Mouse (Mus musculus) 3T3-L1 (cell line): Measurements from ENCODE around the gene Crct1.

Experiments used
- DNase-seq: peaks from one replicate; pipeline ENCODE4 v3.0.0-alpha.2; 2015; ENCODE audit warnings: low read depth, low spot score

Gene Crct1

DNA sequence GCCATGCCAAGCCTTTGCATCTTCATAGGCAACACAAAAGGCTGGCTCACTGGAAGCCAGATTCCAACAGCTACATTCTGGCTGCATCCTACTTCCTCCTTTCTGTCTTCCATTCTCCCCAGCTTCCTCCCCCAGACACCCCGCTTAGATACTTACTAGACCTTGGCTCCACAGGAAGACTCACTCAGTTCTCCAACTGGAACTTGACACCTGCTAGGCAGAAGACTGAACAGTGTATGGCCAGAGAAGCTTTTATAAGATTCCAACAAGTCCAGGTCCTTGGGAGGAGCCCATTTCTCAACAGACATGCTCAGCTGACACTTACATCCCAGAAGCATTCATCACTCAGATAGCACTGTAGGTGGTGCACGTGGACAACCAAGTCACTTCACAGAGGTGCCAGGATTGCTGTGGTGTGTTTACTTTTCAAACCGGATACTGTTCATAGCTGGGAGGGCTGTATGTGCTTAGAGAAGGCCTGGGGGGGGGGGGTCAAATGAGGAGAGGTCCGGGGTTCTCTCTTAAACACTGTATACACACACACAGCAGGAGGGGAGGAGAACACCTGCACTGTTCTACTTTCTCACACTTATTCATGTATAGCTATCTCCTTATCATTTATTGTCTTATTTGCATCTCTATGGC, at the start of gene Crct1:
Crct1 (minus strand) TSS at position 228 of the 645 bp plus-strand sequence.
- DNase-seq, result no peak

DNA sequence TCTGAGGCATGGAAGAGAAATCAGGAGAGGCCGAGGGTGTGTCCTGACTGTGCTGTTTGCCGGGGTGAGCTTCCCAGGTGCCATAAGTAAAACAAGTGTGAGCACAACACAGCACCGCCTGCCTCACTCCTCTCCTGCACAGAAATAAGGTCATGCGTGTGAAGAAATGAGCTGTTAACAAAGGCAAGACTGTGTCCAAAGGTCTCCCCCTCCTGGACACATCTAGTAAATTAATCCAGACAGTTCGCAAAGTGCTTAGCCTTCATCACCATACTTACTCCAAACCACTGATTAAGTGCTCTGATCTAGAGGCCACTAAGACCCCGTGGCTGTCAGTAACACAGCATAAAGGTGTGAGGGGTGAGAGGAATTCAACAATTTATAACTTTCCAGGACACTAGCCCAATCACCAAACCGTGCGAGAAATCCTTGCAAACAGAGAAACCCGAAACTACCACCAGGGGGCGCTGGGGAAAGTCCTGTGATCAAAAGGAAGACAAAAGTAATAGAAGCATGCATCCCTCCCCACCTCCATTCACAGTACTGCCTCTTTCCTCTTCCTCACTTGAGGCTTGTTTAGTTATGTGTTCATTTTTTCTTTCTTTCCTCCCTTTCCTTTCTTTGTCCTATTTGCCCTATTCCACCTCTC, 37.5 kb upstream of the Crct1 start:
- DNase-seq, result peak; percentile 58

DNA sequence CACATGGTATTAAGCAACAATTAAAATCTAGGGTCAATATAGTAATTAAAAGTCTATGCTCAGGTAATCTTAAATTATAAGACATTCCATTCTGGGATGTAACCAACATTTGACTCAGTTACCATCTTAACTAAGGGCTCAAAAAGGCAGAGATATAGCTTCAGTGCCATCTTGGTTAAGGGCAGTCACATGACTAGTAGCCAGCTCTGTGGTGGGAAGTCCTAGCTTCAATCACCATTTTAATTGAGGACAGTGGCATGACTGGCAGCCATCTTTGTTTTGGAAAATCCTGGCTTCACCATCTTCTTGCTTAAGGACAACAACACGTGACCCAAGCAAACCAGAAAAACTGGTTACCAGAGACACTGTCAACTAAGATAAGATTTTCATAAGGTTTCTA, 34.7 kb upstream of the Crct1 start:
- no peak for DNase-seq

DNA sequence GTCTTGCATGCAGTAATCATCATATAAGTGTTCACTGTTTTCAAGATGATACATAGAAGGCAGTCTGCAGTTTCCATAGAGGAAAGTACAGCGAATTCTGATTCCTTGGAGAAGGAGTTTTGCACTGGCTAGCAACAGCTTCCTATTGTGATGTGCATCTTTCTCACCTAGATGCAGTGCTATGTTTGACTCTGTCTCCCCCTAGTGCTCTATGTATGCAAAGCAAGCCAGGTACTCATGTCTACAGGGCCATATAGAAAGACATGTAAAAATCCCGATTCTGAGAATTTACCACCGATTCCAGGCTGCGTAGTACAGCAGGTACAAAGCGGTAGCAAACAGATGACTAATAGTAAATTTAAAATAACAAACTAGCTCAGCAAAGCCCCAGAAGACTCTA, 16.0 kb upstream of the Crct1 start:
- peak; percentile 88 for DNase-seq

DNA sequence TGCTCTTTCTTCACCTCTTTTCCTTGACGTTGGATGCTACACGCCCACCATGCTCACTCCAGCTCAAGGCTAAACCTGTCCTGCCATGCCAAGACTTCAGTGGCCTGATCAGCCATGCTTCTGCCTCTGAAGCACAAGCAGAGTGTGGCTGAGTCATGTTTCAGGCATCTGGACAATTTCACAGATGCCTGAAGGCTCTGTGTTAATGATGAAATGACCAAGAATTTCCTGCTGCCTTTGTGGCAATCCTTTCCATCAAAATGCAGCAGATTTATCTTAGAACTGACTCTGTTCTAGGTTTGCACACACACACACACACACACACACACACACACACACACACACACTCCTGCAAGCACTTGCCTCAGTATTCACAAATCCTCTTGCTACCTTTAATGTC, 10.0 kb upstream of the Crct1 start:
- peak; percentile 91 for DNase-seq

DNA sequence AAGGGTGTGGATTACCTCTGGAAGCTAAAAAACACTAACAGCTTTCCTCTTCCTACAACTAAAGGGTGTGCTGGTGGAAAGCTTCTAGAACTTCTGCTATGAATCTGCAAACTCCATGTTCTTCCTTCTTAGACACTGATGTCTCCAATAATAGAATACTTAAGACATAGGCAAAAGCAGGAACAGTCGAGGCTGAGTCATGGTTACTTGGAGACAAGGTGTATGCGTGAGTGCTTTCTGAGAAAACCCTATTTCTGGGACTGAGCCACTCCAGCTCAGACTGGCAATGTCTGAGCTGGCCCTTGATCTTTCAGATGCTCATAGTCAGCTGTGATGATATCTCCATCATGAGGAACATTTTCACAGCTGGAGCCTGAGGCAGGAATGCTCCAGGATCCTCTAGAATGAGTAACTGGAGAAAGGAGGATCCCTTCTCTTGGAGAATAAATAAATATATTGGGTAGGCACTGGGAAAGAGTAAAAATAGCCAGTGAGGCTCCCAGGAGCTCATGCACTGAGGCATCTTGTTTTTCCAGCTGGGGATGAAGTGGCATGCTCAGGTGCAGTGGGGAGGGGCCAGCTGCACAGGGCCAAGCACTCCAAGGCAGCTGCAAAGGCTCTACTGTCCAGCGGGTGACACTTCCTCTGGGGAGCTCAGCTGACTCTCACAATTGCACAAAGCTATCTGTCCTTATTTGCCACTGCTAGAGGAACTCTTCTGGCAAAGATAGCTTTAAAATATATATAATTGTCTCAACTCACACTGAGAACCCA, 8.1 kb upstream of the Crct1 start:
- peak; percentile 47 for DNase-seq

DNA sequence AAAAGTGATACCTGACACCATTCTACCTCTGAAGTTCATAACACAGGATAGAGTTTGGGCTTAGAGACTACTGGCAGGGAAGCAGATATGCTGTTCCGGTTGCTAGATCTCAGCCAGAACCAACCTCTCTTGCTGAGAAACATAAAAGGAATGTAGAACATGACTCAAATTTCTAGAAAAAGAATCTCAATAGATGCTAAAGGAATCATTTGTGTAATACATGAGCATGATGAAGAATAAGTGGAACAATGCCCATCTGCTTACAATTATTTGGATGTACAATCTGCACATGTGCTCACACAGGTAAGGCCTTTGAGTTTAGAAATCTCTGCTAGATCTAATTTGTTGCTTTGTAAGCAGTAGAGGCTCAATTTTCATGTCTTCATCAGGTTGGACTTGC, 5.7 kb upstream of the Crct1 start:
- DNase-seq, result peak; percentile 59

DNA sequence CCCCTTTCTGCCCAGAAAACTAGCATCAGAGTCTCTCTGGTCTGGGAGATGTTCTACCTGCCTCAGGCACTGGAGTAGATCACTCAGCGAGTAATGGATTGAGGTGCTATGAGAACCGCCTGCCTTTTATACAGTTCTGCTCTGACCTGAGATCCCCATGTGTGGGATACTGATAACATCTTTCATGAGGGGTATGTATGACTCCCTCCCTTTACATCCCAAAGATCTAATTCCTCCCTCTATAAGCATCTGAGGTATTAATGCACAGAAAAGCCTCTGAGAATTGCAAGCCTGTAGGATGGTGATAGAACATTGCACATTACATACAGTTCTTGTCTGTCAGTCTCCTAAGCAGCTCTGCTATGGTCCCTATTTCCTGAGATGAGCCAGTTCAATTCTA, 3.5 kb upstream of the Crct1 start, which contains the start of gene Lce1m:
Lce1m (minus strand) TSS at position 101 of the 400 bp plus-strand sequence.
- no peak for DNase-seq

DNA sequence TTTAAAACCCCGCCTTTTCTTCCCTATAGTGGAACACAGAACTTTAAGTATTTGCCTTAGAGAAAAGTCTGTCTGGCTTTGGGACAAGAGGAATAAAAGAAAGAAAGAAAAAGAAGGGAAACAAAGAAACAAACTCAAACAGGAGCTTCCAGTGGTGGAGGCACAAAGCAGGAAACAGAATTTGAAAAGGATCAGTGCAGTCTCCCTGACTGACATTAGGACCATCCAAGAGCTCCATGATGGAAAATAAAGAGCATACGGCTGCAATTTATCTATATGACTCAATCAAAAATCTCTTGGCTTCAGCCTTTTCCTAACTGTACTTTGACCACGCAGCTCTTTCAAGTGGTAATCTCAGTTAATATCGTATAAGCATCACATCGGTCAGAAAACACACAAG, 616 bp downstream of the Crct1 start:
- DNase-seq, result no peak

DNA sequence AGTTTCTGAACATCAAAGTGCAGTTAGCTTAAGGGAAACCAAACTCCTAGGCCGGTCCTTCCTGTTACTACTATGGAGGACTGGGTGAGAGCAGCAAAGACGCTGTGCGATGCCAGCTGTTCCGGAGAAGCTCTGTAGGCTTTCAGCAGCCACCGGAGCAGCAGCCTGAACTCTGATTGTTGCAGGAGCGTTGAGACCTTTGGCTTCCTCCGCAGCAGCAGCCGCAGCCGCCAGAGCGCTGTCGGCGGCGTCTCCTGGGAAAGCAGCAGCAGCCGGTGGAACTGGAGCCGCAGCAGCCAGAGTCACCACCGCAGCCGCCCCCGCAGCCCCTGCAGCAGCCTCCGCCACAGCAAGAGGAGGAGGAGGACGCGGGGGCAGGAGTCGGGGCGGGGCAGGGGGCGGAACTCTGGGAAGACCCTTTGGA, 1.1 kb downstream of the Crct1 start:
- DNase-seq, result no peak

DNA sequence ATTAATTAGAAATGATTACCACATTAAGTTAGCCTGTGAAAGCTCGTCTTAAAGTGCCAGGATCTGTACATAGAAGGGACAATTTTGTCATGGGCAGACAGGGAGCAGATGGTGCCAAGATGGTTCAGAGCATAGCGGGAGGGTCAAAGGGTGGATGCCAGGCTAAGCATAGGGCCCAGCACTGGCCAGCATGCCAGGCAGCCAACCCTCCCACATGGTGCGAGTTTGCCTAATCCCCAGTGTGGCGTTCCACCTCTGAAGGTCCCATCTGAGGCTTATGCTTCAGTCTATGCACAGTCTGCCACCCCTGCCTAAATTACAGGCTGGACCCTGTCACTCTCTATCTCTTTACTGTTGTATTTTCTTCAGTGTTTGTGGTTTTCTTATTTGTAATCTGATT, 12.6 kb downstream of the Crct1 start:
- DNase-seq, result no peak

DNA sequence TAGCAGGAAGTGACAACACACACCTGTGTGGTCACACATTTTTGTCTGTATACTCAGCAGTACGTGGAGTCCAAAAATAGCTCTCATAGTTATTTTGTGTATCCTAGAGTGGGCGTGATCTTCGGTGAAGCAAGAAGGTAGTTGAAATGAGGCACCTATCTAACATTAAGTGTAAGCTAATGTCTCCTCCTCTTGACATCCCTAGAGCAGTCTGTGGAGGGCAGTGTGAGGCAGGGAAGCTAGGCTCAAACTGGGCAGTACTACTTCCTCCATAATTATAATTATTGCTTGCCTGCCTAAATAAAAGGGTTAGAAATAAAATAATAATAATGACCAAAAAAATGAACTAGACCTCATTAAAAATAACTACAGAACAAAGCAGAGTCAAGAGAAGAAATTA, 14.9 kb downstream of the Crct1 start:
- peak; percentile 35 for DNase-seq

DNA sequence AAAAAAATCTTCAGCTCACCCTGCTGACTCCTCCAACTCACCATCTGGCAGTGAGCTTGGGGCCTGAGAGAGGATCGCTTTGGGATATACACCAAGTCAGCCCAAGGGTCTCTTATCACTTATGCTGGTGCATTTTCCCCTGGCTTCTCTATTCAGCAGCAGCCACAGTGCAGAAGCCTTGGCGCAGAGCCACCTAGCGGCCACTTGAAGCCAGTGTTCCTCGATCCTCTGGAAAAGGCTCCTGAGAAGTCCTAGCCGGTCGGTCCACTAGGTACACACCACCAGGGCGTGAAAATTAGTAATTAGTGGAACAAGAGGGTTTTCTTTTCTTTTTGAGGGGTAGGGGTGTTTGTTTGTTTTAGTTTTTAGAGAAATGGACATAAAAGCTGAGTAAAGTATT, 16.8 kb downstream of the Crct1 start:
- peak; percentile 90 for DNase-seq

DNA sequence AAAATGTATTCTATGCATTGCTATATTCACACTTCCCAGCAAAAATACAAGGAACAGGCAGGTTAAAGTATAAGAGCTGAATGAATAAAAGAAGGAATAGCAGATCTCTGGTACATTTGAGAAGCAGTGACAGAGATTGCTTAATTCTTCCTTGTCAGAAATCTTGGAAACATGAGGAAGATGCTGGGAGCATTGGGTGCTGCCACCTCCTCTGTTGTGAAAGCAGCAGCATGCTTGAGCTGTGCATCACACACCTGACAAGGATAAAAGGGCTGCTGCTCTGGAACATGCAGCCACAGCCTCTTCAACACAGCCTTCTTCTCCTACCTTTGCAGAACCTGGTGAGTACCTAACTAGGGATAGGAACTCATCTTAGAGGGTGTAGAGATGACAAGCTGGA, 23.6 kb downstream of the Crct1 start, which contains the start of gene Lce3f:
Lce3f (plus strand) TSS at position 301 of the 400 bp plus-strand sequence.
- no peak for DNase-seq

DNA sequence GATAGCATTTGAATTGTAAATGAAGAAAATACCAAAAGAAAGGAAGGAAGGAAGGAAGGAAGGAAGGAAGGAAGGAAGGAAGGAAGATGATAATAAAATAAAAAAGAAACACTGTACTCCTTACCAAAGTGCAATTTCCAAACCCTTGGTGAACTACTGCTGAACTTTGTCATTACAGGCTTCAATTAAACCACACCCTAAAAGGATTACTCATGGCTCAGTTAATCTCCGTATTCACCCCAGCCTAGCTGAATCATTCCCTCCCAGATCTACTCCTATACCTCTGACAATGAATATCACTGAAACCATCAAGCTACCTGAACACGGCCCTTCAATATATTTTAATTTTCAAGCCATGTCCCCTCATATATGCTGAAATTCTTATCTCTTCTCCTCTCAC, 37.0 kb downstream of the Crct1 start:
- peak; percentile 70 for DNase-seq

DNA sequence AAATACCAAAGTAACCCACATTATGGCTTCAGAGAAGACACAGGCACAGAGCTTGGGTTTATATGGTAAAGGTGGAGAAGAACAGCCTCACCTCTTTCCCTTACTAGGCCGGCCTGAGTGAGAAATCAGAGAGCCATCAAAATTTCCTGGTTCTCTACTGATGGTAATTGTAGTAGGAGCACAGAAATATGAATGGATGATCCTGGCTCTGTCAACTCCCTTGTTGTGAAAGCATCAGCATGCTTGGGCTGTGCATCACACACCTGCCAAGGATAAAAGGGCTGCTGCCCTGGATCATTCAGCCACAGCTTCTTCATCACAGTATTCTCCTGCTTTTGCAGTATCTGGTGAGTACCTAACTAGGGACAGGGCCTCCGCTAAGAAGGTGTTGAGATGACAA, 48.7 kb downstream of the Crct1 start, which contains the start of gene Lce3e:
Lce3e (plus strand) TSS at position 301 of the 400 bp plus-strand sequence.
- DNase-seq, result no peak
